Mouse (Mus musculus) forebrain, postnatal 0 days (tissue): ENCODE measurements around the gene Cdc42ep3. TPM values are rescaled to one million over a fixed set of nuclear protein-coding genes. Genes with fewer than 3 reads are reported as not detected.
A peak's percentile ranks its signal among the peaks of the same experiment; 100 is the strongest.

ENCODE experiments used
- ATAC-seq: fragments of 200-750 bp; cut with Nextera tagmentation; 2 replicates; pipeline ENCODE4 v1.8.0; 2017; ENCODE audit warnings: mild to moderate bottlenecking, moderate library complexity
- DNase-seq: peaks from one replicate; pipeline ENCODE4 v3.0.0-alpha.2; 2015
- H3K27ac ChIP-seq: fragments of 300-500 bp; sonication (generic); 2 replicates; pipeline ENCODE4 v1.5.1; 2014; ENCODE audit warnings: low read depth, mild to moderate bottlenecking, antibody characterized with exemption, low read length, moderate library complexity, mixed read lengths
- H3K27me3 ChIP-seq: fragments of 300-500 bp; sonication (generic); 2 replicates; pipeline ENCODE4 v1.6.1; 2014; ENCODE audit warnings: mild to moderate bottlenecking, low read length, mixed read lengths; ENCODE audit not compliant: insufficient read depth
- H3K36me3 ChIP-seq: fragments of 300-500 bp; sonication (generic); 2 replicates; pipeline ENCODE4 v1.6.1; 2014; ENCODE audit warnings: mild to moderate bottlenecking, moderate library complexity; ENCODE audit not compliant: insufficient read depth
- H3K4me1 ChIP-seq: fragments of 300-500 bp; sonication (generic); 2 replicates; pipeline ENCODE4 v1.6.1; 2014; ENCODE audit warnings: antibody characterized with exemption; ENCODE audit not compliant: insufficient read depth
- H3K4me2 ChIP-seq: fragments of 300-500 bp; sonication (generic); 2 replicates; pipeline ENCODE4 v1.6.1; 2014; ENCODE audit warnings: low read depth, mild to moderate bottlenecking, moderate library complexity
- H3K4me3 ChIP-seq: fragments of 300-500 bp; sonication (generic); 2 replicates; pipeline ENCODE4 v1.5.1; 2014; ENCODE audit warnings: low read depth, low read length, mixed read lengths
- H3K9ac ChIP-seq: fragments of 300-500 bp; sonication (generic); 2 replicates; pipeline ENCODE4 v1.6.1; 2014; ENCODE audit warnings: mild to moderate bottlenecking
- H3K9me3 ChIP-seq: fragments of 300-500 bp; sonication (generic); 2 replicates; pipeline ENCODE4 v1.6.1; 2016; ENCODE audit warnings: low read length
- CTCF ChIP-seq: sonication (generic); IDR thresholded peaks from 2 replicates; pipeline ENCODE4 v1.5.1; 2016; ENCODE audit warnings: antibody characterized with exemption, control low read depth, low read depth
- WGBS: fragments of 180-500 bp; shearing (Covaris S2); extraction: QIAGEN DNeasy Blood & Tissue Kit; methylation state at CpG from one replicate; pipeline ENCODE4 v1.1.7; 2014; 5-methylcytosine and 5-hydroxymethylcytosine counted together
- polyA plus RNA-seq: library from polyadenylated mRNA; unstranded; fragments of >200 nt; fragmentation: Nextera tagmentation; extraction: Ambion mirVana; gene quantifications from 2 replicates; pipeline ENCODE4 v1.2.1, GENCODE M21; 2015
- total RNA-seq: library from RNA; depleted of rRNA; stranded (reverse); fragments of >200 nt; gene quantifications from 2 replicates; pipeline ENCODE4 v1.2.3, GENCODE M21; 2014

Gene Cdc42ep3
- total and polyA plus RNA-seq, 2 experiments from 2014 or later = 38.6 to 54.8 TPM

GRCm38 (mm10) chr17:79287302-79287701, 67.6 kb downstream of the Cdc42ep3 start:
- Histone ChIP-seq H3K36me3 (no peaks in the 10 kb centered on the region), H3K27me3 (no peaks in the 10 kb centered on the region), H3K9ac (no peak overlapping the region), H3K4me1 (no peaks in the 10 kb centered on the region), H3K4me2 (no peak overlapping the region), H3K9me3 (no peaks in the 10 kb centered on the region), H3K27ac (no peak overlapping the region), H3K4me3 (no peak overlapping the region)
- no peak for ATAC-seq
- peak; percentile 52 for DNase-seq
- WGBS = 71% methylated on average over 13 of the region's 13 CpGs
- no peak for TF ChIP-seq CTCF

DNA sequence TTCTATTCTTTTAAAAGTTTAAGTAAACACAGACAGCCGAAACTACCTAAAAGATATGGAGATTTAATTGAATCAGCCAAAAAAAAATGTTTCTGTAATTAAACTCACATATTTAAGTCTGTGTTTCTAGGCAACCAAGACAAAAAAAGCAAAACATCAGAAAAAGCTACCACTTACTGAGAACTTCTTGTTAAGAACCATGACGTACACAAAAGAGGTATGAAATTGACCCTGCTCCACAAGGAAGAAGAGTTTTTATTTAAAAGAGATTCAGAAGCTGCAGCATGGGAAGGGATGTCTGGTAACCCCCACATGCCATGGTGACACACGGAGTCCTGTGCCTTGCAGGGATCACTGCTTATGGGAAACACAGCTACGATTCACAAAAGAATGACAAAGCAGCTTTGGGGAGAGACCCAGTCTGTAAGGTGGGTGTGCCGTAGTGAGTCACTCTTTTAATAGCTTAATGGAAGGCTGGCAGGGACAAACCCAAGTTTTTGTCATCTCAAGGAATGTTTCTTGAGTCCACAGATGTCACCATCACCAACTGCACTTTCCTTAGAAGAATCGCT, 69.8 kb downstream of the Cdc42ep3 start:
- no peak overlapping the region for H3K4me2 ChIP-seq
- 29% methylated on average over 6 of the region's 6 CpGs for WGBS

More for the DNA sequence above, 69.8 kb downstream of the Cdc42ep3 start:
- Histone ChIP-seq H3K9ac (no peak overlapping the region), H3K4me3 (no peak overlapping the region), H3K27me3 (no peaks in the 10 kb centered on the region), H3K4me1 (no peaks in the 10 kb centered on the region), H3K36me3 (no peaks in the 10 kb centered on the region), H3K27ac (no peak overlapping the region), H3K9me3 (no peaks in the 10 kb centered on the region)
- no peak for TF ChIP-seq CTCF
- DNase-seq = peak; percentile 32
- ATAC-seq = peak; percentile 29; the same call in 1 of the 2 replicates
